Mouse (Mus musculus): ENCODE data around the gene Uhrf1bp1l. TPM values are rescaled to one million over a fixed set of nuclear protein-coding genes. Genes with fewer than 3 reads are reported as not detected.

Gene Uhrf1bp1l
- total RNA-seq, 2 experiments from 2014 or later = 69.0 to 71.5 TPM

DNA sequence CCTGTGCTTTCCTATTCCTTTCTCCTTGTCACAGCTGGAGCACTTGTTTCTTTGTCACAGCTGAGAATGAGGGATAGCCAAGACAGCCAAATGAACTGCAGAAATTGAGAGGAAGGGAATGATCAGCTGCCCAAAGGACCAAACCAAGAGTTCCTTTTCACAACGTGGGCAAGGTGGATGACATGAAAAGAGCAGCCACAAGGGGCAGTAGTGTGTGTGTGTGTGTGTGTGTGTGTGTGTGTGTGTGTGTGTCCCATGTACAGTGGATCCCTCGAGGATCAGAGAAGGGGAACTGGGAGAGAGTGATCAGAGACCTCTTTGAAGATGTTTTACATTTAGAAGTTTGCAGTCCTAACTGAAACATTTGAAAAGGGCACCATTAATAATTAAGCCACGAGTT lies 92.7 kb downstream of the Uhrf1bp1l start:
- no peak for DNase-seq (ENCODE audit: low spot score in 2 of 2)

DNA sequence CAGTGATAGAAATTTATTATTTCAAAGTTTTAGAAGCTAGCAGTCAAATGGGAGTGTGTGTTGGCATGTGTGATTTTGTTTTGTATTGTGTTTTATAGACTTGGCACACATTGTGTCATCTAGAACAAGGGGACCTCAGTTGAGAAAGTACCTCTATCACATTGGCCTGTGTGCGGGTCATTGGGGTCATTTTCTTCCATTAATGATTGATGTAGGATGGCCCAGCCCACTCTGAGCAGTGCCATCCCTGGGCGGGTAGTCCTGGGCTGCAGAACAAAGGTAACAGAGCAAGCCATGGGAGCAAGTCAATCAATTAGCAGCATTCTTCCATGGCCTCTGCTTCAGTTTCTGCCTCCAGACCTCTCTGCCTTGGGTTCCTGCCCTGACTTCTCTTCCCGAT lies 94.0 kb downstream of the Uhrf1bp1l start:
- DNase-seq (ENCODE audit: low spot score in 2 of 2) = no peak

DNA sequence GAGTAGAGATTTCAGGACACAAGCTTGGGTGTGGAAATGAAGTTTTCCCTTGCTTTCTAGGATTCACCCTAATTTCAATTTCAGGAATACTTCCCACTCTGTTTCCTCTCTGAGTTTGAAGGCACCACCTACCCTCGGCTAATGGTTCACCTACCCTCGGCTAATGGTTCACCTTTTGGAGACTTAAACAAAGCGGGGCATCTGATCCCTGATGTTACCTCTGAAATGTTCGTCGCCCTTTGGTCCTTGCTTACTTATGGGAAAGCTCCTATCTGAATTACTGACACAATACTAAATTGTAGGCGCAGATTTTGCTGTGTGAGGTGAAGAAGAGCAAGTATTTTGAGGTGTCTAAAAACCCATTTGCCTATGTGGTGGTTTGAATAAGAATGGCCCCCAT lies 106.2 kb downstream of the Uhrf1bp1l start:
- no peak for DNase-seq (ENCODE audit: low spot score in 2 of 2)

DNA sequence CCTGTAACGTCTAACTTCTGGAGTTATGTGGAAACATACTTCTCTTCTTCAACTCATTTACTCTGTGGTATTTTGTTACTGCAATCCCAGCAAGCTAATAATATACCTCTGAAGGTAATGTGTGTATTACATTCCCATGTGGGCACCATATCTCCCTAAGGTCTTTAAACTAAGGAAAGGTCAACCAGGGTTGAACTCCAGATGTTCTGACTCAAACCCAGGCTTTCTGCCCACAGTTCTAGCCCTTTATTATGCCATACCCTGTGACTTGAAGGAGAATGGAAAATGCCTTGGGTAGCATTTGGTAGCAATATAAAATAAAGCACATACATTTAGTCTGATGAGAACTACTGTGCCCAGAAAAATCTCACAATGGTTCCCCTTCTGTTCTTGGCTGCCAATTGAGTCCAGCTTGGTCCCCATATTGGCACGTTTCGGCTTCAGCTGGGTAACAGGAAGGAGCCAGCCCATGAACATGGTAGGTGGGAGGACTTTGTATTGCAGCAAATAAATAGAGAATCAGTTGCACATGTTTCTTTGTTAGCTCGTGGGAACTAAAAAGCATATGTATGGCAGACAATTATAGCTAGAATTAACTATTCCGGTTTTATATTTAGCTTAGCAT lies 110.6 kb downstream of the Uhrf1bp1l start:
- no peak for DNase-seq (ENCODE audit: low spot score in 2 of 2)

DNA sequence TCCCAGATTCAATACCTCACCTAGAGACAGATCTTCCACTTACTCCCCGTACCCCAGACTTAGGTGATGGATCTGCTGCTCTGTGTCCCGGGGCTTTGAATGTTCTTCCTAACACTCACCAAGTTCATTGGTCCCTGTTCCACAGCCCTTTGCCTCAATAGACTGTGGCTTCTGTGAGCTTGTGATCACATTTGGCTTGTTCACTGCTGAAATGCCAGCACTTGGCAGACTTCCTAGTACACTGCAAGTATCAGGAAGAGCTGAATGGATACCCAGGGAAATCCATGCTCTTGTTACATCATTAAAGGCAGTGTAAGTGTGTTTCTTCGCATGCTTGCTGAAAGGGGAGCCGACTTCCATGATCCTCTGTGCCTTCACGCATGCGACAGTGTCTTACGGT lies 111.5 kb downstream of the Uhrf1bp1l start:
- no peak for DNase-seq (ENCODE audit: low spot score in 2 of 2)

DNA sequence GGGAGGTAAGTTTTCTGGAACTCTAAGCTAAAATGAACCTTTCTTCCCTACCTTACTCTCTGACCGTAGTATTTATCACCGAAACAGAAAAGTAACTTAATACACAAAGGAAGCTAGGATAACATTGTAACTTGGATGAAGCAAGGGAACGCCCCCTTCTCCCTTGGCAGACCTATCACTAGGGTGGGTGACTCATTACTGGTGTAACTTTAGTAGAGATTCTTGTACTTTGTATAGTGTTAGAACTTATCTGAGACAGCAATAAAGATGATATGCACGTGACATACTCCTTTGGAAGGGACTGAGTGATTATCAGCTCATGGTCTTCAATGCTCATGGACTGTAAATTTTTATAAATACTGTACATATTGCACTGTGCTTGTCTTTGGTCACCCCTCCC lies 123.4 kb downstream of the Uhrf1bp1l start:
- no peak for DNase-seq (ENCODE audit: low spot score in 2 of 2)

DNA sequence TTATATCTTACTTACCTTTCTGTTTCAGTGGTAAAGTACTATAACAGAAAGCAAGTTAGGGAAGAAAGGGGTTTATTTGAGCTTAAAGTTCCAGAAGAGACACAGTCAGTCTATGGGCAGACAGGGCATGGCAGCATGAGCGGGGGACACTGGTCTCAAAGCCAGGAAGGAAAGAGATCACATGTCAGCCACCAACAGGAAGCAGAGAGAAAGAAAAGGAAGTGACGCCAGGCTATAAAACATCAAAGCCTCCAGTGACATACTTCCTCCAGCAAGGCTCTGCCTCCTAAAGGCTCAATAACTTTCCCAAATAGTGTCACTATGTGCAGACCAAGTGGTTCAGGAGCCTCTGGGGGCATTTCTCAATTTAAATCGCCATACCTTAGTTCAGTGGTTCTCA lies 124.0 kb downstream of the Uhrf1bp1l start:
- DNase-seq (ENCODE audit: low spot score in 2 of 2) = no peak

Other genes starting within 250 kb of the Uhrf1bp1l start
- 10 to 100 TPM; 21.0 to 27.0 TPM for gene Nr1h4, start 211.4 kb upstream of the Uhrf1bp1l start, total RNA-seq (2021)
- under 1 TPM in 1 of 2 experiments, not detected in 1; 0.17 TPM for gene Slc17a8, start 123.7 kb upstream of the Uhrf1bp1l start, total RNA-seq (2021)
- gene Scyl2, start 58.7 kb upstream of the Uhrf1bp1l start, total RNA-seq (2021) = 10 to 100 TPM; 39.5 to 39.8 TPM
- 10 to 100 TPM; 23.0 to 26.0 TPM for gene Actr6, start 12.7 kb upstream of the Uhrf1bp1l start, total RNA-seq (2021)
- gene Anks1b, start 128.5 kb downstream of the Uhrf1bp1l start, total RNA-seq (2021) = 1 to 10 TPM; 4.4 to 4.5 TPM

Data from adrenal gland, postnatal 4 days (tissue).